Mouse (Mus musculus): ENCODE measurements at regions not wholly inside any gene's neighbourhood (a gene's known extent, or its start where the extent isn't known, plus 50 kb on each side); places are given as distances from the start of the nearest gene placed in this dataset.
A peak's percentile ranks its signal among the peaks of the same experiment; 100 is the strongest.

DNA sequence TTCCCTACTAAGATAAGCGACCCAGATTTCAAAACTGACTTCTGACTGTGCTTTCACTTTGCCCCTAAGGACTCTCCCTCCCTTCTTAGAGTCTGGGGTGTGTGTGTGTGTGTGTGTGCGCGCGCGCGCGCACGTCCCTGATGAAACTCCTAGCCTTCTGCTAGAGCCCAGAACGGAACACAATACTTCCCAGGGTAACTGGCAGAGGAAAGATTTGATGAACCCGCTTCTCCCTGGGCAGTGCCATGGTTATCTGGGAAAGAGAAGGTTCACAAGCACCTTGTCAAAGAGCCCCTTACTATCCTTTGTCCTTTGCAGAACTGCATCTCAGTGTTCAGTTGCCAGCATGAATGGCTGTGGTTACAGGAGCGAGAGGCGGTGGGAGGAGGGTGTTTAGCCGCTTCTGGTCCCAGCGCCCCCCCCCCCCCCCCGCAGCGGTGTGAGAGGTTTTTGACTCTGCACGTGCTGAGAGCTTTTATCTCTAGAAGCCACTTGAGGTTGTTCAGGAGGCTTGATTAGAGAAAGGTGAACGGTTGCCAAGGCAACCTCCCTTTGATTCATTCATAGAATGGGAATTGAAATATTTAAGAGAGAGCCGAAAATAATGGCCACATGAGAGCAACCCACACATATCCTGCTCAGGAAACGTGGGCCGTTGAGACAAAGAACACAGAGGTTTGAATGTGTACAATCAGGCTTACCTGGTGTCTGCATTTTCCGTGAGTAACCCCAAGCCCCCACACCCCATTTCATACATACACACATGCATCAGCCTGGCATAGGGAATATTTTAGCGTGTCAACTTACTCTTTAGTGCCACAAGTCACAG, 286.3 kb upstream of the Gm10131 start:
- DNase-seq (ENCODE audit: low spot score) = peak; percentile 44
- H3K27me3 ChIP-seq (ENCODE audit: control insufficient read depth, insufficient read depth, low read length) = no peaks in the 10 kb centered on the region
- no peaks in the 10 kb centered on the region for H3K36me3 ChIP-seq (ENCODE audit: control insufficient read depth, insufficient read depth, low read length)
- peaks cover 8% of the 10 kb centered on the region; the same call in 1 of the 2 replicates for H3K4me1 ChIP-seq (ENCODE audit: control insufficient read depth, insufficient read depth, low read length)
- H3K4me2 ChIP-seq (ENCODE audit: low read depth) = peak overlapping the region; percentile 12; the same call in 1 of the 2 replicates
- H3K9me3 ChIP-seq (ENCODE audit: control insufficient read depth, low read length) = no peaks in the 10 kb centered on the region
- H3K9ac ChIP-seq (ENCODE audit: low read length) = peak overlapping the region; percentile 16; the same call in 1 of the 2 replicates
- WGBS = 44% methylated on average over 22 of the region's 23 CpGs
- H3K4me3 ChIP-seq (ENCODE audit: low read depth, low read length) = no peak overlapping the region
- ATAC-seq (ENCODE audit: insufficient read depth, low FRiP score, low TSS enrichment) = peak; percentile 52
- peak overlapping the region; percentile 69 for H3K27ac ChIP-seq (ENCODE audit: low read depth, low read length)

DNA sequence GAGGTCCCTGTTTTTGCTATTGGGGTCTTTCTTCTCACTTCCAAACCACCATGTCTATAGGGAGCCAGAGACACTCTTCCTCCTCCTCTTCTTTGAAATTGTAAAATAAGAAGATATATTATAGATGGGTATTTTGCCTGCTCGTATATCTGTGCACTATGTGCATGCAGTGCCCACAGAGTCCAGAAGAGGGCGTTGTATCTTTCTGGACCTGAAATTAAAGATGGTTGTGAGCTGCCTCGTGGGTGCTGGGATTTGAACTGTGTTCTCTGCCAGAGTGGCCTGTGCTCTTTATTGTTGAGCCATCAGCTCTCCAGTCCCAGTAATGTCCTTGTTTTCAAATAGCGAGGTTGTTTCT, 285.7 kb upstream of the Gm10131 start:
- no peak for DNase-seq (ENCODE audit: low spot score)
- Histone ChIP-seq H3K27me3 (ENCODE audit: control insufficient read depth, insufficient read depth, low read length) (no peaks in the 10 kb centered on the region), H3K9ac (ENCODE audit: low read length) (no peak overlapping the region), H3K4me2 (ENCODE audit: low read depth) (no peak overlapping the region), H3K4me3 (ENCODE audit: low read depth, low read length) (no peak overlapping the region), H3K27ac (ENCODE audit: low read depth, low read length) (peak overlapping the region; percentile 69), H3K4me1 (ENCODE audit: control insufficient read depth, insufficient read depth, low read length) (peaks cover 13% of the 10 kb centered on the region; the same call in 1 of the 2 replicates), H3K36me3 (ENCODE audit: control insufficient read depth, insufficient read depth, low read length) (no peaks in the 10 kb centered on the region), H3K9me3 (ENCODE audit: control insufficient read depth, low read length) (no peaks in the 10 kb centered on the region)
- ATAC-seq (ENCODE audit: insufficient read depth, low FRiP score, low TSS enrichment) = no peak
- 65% methylated on average over 4 of the region's 4 CpGs for WGBS

DNA sequence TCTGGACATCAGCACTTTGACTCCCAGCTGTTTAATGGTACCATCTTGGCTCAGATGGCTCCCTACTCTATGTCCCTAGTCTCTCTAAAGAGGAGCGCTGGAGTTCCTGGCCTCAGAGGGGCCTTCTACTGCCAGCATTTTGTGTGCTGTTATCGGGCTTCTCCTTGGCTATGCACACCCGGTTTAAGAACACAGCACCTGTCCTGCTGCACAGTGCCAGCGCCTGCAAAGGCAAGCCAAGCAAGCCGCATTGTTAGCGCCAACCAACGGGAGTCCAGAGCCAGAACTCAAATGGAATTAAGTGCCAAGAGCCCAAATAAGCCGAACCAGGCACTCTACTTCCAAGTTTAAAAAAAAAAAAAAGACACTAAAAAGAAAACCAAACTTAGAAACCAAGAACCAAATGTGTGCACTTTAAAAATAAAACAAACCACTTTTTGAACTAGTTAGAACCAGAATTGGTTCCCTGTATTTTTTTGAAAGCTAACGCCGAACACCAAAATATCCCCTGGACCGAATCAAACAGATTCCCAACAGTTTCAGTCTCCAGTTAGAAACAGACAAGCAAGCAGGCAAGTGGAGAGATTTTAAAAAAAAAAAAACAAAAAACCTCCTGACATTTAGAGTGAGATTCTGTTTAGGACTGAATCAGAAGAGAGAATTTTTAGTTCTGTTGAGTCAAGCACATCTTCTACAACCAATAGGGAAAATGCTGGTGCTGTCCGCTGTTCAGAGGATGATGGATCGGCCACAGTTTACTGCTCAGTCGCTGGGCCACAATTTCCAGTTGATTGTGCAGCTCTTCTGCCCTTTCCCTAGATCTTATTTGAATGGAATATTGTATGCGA, 281.7 kb upstream of the Gm10131 start:
- no peaks in the 10 kb centered on the region for H3K27me3 ChIP-seq (ENCODE audit: control insufficient read depth, insufficient read depth, low read length)
- ATAC-seq (ENCODE audit: insufficient read depth, low FRiP score, low TSS enrichment) (peak; percentile 7; the same call in 1 of the 2 replicates), DNase-seq (ENCODE audit: low spot score) (no peak)
- no peak overlapping the region for H3K4me3 ChIP-seq (ENCODE audit: low read depth, low read length)
- no peak overlapping the region for H3K9ac ChIP-seq (ENCODE audit: low read length)
- no peaks in the 10 kb centered on the region for H3K9me3 ChIP-seq (ENCODE audit: control insufficient read depth, low read length)
- peaks cover 18% of the 10 kb centered on the region; the same call in 1 of the 2 replicates for H3K4me1 ChIP-seq (ENCODE audit: control insufficient read depth, insufficient read depth, low read length)
- H3K27ac ChIP-seq (ENCODE audit: low read depth, low read length) = peak overlapping the region; percentile 21
- H3K36me3 ChIP-seq (ENCODE audit: control insufficient read depth, insufficient read depth, low read length) = no peaks in the 10 kb centered on the region
- 92% methylated on average over 15 of the region's 15 CpGs for WGBS
- no peak overlapping the region for H3K4me2 ChIP-seq (ENCODE audit: low read depth)

DNA sequence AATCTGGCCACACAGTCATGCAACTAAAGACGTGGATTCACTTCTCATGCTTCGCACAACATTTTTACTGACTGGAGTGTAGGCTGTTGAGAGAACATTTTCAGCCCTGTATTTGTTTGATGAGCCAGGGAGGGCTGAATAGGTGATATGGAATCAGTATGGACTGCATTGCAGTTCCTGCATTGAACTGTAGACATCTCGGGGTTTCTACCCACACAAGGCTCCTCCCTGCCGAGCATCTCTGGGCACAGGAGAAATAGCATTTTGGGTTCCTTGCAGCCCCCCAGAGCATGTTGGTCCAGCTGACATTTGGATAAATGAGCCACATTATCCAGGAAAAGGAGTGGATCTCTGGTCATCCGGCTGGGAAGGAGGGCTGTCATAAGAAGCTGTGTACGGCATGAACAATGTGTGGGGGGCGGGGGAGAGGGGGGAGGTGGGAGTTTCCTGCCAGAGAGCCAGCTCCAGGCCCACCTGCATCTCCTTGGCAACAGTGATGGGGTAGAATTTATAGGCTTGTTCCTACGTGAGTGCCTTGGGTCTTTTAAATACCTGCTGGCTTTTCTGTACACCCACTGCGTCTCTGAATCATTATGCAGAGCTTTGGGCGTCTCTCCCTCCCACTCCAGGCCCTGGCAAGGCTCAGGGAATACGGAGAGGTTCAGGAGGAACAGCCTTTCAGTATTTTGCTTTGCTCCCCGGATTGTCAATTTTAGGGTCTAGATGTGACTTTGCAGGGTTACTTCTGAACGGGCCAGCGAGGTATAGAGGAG, 280.9 kb upstream of the Gm10131 start:
- Histone ChIP-seq H3K4me3 (ENCODE audit: low read depth, low read length) (no peak overlapping the region), H3K4me1 (ENCODE audit: control insufficient read depth, insufficient read depth, low read length) (peaks cover 13% of the 10 kb centered on the region; the same call in 1 of the 2 replicates), H3K27me3 (ENCODE audit: control insufficient read depth, insufficient read depth, low read length) (no peaks in the 10 kb centered on the region), H3K36me3 (ENCODE audit: control insufficient read depth, insufficient read depth, low read length) (no peaks in the 10 kb centered on the region), H3K9ac (ENCODE audit: low read length) (no peak overlapping the region), H3K4me2 (ENCODE audit: low read depth) (no peak overlapping the region), H3K27ac (ENCODE audit: low read depth, low read length) (peak overlapping the region; percentile 49), H3K9me3 (ENCODE audit: control insufficient read depth, low read length) (no peaks in the 10 kb centered on the region)
- ATAC-seq (ENCODE audit: insufficient read depth, low FRiP score, low TSS enrichment) (peak; percentile 79), DNase-seq (ENCODE audit: low spot score) (peak; percentile 42)
- 54% methylated on average over 14 of the region's 14 CpGs for WGBS

DNA sequence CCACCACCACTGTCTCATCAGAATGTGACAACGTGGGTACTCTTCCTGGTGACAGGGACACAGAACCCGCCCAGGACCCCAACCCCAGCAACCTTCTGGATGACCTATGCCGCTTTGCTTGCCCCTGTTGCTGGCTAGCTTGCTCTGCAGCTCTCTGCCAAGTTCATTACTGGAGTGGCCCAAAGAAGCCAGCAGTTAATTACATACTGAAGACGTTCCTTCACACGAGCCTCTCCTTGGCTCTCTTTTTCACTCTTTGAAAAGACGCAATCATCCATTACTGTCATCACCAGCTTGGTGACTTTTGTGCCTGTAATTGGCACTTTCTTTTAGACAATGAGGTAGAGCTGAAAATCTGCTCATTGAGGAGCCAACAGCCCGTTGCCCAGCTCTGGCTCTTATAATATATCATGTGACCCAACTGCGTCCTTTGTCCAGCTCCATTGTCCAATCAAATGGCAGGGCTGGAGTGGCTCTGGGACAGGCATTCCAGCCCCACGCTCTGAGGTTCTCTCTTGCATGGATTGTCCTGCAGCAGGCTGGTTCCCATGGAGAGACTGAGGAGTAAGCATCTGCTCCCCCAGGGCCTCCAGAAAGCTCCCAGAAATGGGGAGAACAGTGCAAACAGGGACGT, 274.4 kb upstream of the Gm10131 start:
- H3K27ac ChIP-seq (ENCODE audit: low read depth, low read length) = no peak overlapping the region
- ATAC-seq (ENCODE audit: insufficient read depth, low FRiP score, low TSS enrichment) = peak; percentile 84
- peak; percentile 55 for DNase-seq (ENCODE audit: low spot score)
- no peaks in the 10 kb centered on the region for H3K9me3 ChIP-seq (ENCODE audit: control insufficient read depth, low read length)
- WGBS = 54% methylated on average over 10 of the region's 10 CpGs
- H3K4me2 ChIP-seq (ENCODE audit: low read depth) = no peak overlapping the region
- H3K27me3 ChIP-seq (ENCODE audit: control insufficient read depth, insufficient read depth, low read length) = no peaks in the 10 kb centered on the region
- 0 out of 2 replicates have a peak, but pooled peaks cover 5% of the 10 kb centered on the region for H3K4me1 ChIP-seq (ENCODE audit: control insufficient read depth, insufficient read depth, low read length)
- H3K4me3 ChIP-seq (ENCODE audit: low read depth, low read length) = no peak overlapping the region
- H3K36me3 ChIP-seq (ENCODE audit: control insufficient read depth, insufficient read depth, low read length) = no peaks in the 10 kb centered on the region
- no peak overlapping the region for H3K9ac ChIP-seq (ENCODE audit: low read length)

DNA sequence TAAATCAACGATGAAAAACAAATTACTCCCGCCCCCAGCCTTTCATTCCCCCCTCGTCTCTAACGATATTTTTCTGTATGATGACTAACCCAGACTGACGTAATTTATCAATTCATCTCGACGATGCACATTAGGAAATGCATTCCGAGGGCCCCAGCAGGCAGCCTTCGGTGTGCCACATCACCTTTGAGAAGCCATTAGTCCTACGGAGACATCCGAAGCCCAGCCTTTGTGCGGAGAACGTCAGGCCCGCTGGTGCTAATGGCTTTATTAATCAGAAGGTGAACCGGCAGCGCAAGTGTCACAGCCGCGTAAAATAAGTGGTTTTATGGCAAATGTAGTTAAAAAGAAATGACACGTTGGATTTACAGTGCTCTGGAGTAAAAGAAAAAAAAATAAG, 269.1 kb upstream of the Gm10131 start:
- Histone ChIP-seq H3K4me2 (ENCODE audit: low read depth) (no peak overlapping the region), H3K27me3 (ENCODE audit: control insufficient read depth, insufficient read depth, low read length) (no peaks in the 10 kb centered on the region), H3K9me3 (ENCODE audit: control insufficient read depth, low read length) (no peaks in the 10 kb centered on the region), H3K27ac (ENCODE audit: low read depth, low read length) (no peak overlapping the region), H3K4me1 (ENCODE audit: control insufficient read depth, insufficient read depth, low read length) (peaks cover 9% of the 10 kb centered on the region), H3K4me3 (ENCODE audit: low read depth, low read length) (no peak overlapping the region), H3K9ac (ENCODE audit: low read length) (no peak overlapping the region), H3K36me3 (ENCODE audit: control insufficient read depth, insufficient read depth, low read length) (no peaks in the 10 kb centered on the region)
- 44% methylated on average over 19 of the region's 19 CpGs for WGBS
- DNase-seq (ENCODE audit: low spot score) (peak; percentile 49), ATAC-seq (ENCODE audit: insufficient read depth, low FRiP score, low TSS enrichment) (no peak)

DNA sequence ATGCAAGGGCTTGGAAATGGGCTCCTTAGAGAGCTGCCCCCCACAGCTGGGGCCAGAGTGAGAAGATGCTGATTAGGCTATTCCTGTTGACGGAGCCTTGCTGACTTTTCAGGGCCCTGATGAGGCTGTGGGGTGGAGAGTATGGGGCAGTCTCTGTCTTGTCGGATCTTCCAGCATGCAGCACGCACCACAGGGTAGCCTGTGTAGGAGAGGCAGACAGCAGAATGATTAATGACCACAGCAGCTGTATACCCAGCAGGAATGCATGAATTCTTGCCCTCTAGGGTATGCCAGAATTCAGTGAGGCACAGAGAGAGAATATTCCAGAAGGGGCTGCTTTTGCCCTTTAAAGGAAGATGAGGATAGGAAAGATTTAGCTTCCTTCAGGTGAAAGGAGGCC, 265.6 kb upstream of the Gm10131 start:
- no peaks in the 10 kb centered on the region for H3K9me3 ChIP-seq (ENCODE audit: control insufficient read depth, low read length)
- 7% methylated on average over 3 of the region's 3 CpGs for WGBS
- peaks cover 9% of the 10 kb centered on the region for H3K4me1 ChIP-seq (ENCODE audit: control insufficient read depth, insufficient read depth, low read length)
- no peak overlapping the region for H3K4me2 ChIP-seq (ENCODE audit: low read depth)
- H3K4me3 ChIP-seq (ENCODE audit: low read depth, low read length) = no peak overlapping the region
- ATAC-seq (ENCODE audit: insufficient read depth, low FRiP score, low TSS enrichment) = peak; percentile 90
- H3K27ac ChIP-seq (ENCODE audit: low read depth, low read length) = peak overlapping the region; percentile 45; the same call in 1 of the 2 replicates
- no peaks in the 10 kb centered on the region for H3K27me3 ChIP-seq (ENCODE audit: control insufficient read depth, insufficient read depth, low read length)
- no peaks in the 10 kb centered on the region for H3K36me3 ChIP-seq (ENCODE audit: control insufficient read depth, insufficient read depth, low read length)
- DNase-seq (ENCODE audit: low spot score) = peak; percentile 66
- H3K9ac ChIP-seq (ENCODE audit: low read length) = peak overlapping the region; percentile 5; the same call in 1 of the 2 replicates

DNA sequence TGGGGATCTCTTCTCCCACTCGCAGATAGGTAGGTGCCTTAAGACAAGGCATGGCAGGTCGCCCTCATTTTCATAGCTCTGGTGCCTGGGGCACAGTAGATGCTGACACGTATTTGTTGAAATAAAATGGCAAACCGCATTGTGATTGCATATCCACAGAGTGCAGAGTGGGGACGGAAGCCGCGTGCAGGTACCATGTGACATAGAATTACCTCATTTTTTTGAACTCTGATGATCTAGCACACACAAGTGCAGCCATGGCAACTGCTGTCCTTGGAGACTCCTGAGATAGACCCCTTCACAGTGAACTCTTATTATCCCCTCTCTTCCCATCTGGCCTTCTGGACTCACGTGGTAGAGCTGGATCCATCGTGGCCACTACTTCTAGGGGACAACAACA, 262.7 kb upstream of the Gm10131 start:
- no peak overlapping the region for H3K4me2 ChIP-seq (ENCODE audit: low read depth)
- H3K9ac ChIP-seq (ENCODE audit: low read length) = no peak overlapping the region
- peaks cover 9% of the 10 kb centered on the region for H3K4me1 ChIP-seq (ENCODE audit: control insufficient read depth, insufficient read depth, low read length)
- H3K27ac ChIP-seq (ENCODE audit: low read depth, low read length) = no peak overlapping the region
- 88% methylated on average over 9 of the region's 9 CpGs for WGBS
- H3K36me3 ChIP-seq (ENCODE audit: control insufficient read depth, insufficient read depth, low read length) = no peaks in the 10 kb centered on the region
- H3K4me3 ChIP-seq (ENCODE audit: low read depth, low read length) = no peak overlapping the region
- DNase-seq (ENCODE audit: low spot score) = no peak
- ATAC-seq (ENCODE audit: insufficient read depth, low FRiP score, low TSS enrichment) = no peak
- no peaks in the 10 kb centered on the region for H3K27me3 ChIP-seq (ENCODE audit: control insufficient read depth, insufficient read depth, low read length)
- H3K9me3 ChIP-seq (ENCODE audit: control insufficient read depth, low read length) = no peaks in the 10 kb centered on the region

Measured in neural tube, embryonic 11.5 days (tissue).